Mouse (Mus musculus): ENCODE data around the gene Barhl2. TPM values are rescaled to one million over a fixed set of nuclear protein-coding genes. Genes with fewer than 3 reads are reported as not detected.

Gene Barhl2
- polyA plus RNA-seq, 2 experiments: 0.06 TPM; not detected in 1

DNA sequence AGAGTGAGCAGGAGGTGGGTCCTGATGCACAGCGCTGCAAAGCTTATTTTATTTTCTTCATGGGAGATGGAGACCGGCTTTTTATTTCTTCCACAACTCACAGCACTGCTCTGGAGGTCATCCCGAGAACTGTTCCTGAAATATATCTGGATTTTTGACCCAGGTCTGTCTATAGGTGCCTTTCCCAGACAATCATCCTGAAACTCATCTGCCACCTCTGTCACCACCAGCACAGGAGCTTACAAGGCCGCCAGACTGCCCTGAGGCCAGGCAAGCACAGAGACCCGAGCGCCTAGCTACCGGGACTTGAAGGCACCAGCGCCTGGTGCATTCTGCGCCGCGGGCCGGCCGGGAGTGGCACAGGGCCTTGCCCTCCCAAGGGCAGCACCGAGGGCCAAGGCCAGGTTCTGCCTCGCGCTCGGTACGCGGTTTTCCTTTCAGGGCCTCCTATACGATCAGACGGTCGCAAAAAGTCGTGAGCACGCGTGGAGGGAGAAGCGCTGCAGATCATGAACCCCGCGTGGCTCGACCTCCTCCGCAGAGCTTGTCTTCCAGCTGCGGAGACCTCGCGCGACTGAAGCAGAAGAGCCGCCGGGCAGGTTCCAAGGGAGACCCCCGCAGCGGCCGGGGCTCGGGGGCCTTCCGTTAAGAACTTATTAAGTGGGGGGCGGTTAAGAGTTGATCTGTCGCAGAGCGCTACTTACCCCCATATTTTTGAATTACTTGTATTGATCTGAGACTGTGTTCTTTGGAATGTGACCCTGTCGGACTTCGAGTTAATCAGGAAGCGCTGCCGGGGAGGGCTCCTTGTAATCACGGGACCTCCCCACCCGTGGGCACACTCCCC, 9.8 kb downstream of the Barhl2 start:
- ATAC-seq (ENCODE audit: low FRiP score, low read depth) (no peak), DNase-seq (ENCODE audit: low spot score) (no peak)
- no peak overlapping the region for H3K9ac ChIP-seq (ENCODE audit: low read depth, low read length, severe bottlenecking)
- H3K27ac ChIP-seq (replicated peaks; ENCODE audit: low read depth, low read length): no peak overlapping the region
- no peak for TF ChIP-seq POLR2A (IDR thresholded peaks at IDR 0.05; ENCODE audit: borderline replicate concordance, extremely low read depth, insufficient read depth, insufficient read length)
- WGBS: 4% methylated on average over 50 of the region's 50 CpGs
- no peak overlapping the region for H3K4me3 ChIP-seq (replicated peaks; ENCODE audit: low read length)
- H3K4me2 ChIP-seq (replicated peaks; ENCODE audit: low read depth, low read length, severe bottlenecking): no peak overlapping the region
- no peaks in the 10 kb centered on the region for H3K9me3 ChIP-seq (ENCODE audit: control insufficient read depth, low read length)
- H3K36me3 ChIP-seq (ENCODE audit: control insufficient read depth, insufficient read depth, low read length): no peaks in the 10 kb centered on the region
- 0 out of 2 replicates have a peak, but pooled peaks cover 1% of the 10 kb centered on the region for H3K4me1 ChIP-seq (ENCODE audit: control insufficient read depth, insufficient read depth, low read length)
- peaks cover 83% of the 10 kb centered on the region for H3K27me3 ChIP-seq (ENCODE audit: control insufficient read depth, insufficient read depth, low read length)

DNA sequence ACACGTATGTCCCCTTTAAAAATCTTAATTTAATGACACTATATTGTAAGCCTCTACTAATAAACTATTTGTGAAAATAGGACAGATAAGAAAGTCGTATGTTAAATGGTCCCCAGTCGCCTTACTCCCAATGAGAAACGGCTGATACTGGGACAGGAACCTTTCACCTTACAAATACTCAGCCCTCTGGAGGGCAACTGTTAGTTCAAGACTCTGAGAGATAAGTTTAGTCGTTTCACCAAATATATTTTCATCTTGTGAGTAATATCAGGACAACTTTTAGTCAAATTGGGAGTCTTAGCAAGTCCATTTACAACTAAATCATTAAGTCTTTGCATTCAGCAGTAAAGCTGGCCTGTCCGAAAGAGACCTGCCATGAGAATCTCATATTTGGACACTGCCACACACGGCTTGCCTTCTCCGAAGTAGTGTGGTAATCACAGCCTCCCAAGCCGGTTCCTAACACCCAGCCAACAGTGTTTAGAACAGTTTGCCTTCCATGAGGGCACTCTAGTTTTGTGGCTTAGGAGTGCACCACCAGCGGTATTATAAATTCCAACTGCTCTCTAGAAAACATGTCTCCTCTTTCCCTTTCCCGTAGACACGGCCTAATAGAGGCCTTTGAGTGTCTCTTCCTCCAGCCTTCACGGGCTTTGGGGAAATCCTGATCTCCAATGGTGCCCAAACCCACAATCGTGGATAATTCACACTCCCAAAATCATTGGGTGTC, 10.7 kb downstream of the Barhl2 start:
- ATAC-seq (ENCODE audit: low FRiP score, low read depth): no peak
- no peak overlapping the region for H3K9ac ChIP-seq (ENCODE audit: low read depth, low read length, severe bottlenecking)
- WGBS: 30% methylated on average over 14 of the region's 14 CpGs

DNA sequence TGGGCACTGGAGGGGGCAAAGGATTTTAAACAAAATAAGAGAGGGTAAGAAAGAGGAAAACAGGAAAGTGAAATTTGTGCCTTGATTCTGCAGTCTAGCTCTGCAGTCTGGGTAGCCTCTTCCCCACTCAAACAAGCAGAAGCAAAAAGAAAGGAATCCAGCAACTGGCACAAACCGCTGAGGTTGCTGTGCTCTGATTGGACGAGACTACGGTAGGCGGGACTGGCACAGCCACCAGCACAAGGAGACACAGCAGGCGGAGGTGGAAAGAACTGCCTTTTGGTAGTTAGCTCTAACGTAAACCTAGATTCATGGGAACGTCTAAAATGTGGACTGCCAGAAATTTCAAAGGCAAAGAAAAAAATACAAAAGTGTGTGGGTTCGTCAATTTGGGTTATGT, 11.4 kb downstream of the Barhl2 start:
- DNase-seq (ENCODE audit: low spot score): no peak
- Histone ChIP-seq H3K9ac (ENCODE audit: low read depth, low read length, severe bottlenecking) (no peak overlapping the region), H3K4me3 (replicated peaks; ENCODE audit: low read length) (no peak overlapping the region), H3K27ac (replicated peaks; ENCODE audit: low read depth, low read length) (no peak overlapping the region), H3K36me3 (ENCODE audit: control insufficient read depth, insufficient read depth, low read length) (no peaks in the 10 kb centered on the region), H3K4me2 (replicated peaks; ENCODE audit: low read depth, low read length, severe bottlenecking) (no peak overlapping the region), H3K4me1 (ENCODE audit: control insufficient read depth, insufficient read depth, low read length) (no peaks in the 10 kb centered on the region), H3K27me3 (ENCODE audit: control insufficient read depth, insufficient read depth, low read length) (peaks cover 70% of the 10 kb centered on the region), H3K9me3 (ENCODE audit: control insufficient read depth, low read length) (no peaks in the 10 kb centered on the region)
- no peak for ATAC-seq (ENCODE audit: low FRiP score, low read depth)
- 2% methylated on average over 8 of the region's 8 CpGs for WGBS
- TF ChIP-seq POLR2A (IDR thresholded peaks at IDR 0.05; ENCODE audit: borderline replicate concordance, extremely low read depth, insufficient read depth, insufficient read length): no peak

More for the DNA sequence above, 10.7 kb downstream of the Barhl2 start:
- H3K27me3 ChIP-seq (ENCODE audit: control insufficient read depth, insufficient read depth, low read length): peaks cover 77% of the 10 kb centered on the region
- no peak overlapping the region for H3K4me2 ChIP-seq (replicated peaks; ENCODE audit: low read depth, low read length, severe bottlenecking)
- no peak overlapping the region for H3K4me3 ChIP-seq (replicated peaks; ENCODE audit: low read length)
- H3K27ac ChIP-seq (replicated peaks; ENCODE audit: low read depth, low read length): no peak overlapping the region
- H3K9me3 ChIP-seq (ENCODE audit: control insufficient read depth, low read length): no peaks in the 10 kb centered on the region
- TF ChIP-seq POLR2A (IDR thresholded peaks at IDR 0.05; ENCODE audit: borderline replicate concordance, extremely low read depth, insufficient read depth, insufficient read length): no peak
- no peaks in the 10 kb centered on the region for H3K4me1 ChIP-seq (ENCODE audit: control insufficient read depth, insufficient read depth, low read length)
- no peak for DNase-seq (ENCODE audit: low spot score)
- no peaks in the 10 kb centered on the region for H3K36me3 ChIP-seq (ENCODE audit: control insufficient read depth, insufficient read depth, low read length)

DNA sequence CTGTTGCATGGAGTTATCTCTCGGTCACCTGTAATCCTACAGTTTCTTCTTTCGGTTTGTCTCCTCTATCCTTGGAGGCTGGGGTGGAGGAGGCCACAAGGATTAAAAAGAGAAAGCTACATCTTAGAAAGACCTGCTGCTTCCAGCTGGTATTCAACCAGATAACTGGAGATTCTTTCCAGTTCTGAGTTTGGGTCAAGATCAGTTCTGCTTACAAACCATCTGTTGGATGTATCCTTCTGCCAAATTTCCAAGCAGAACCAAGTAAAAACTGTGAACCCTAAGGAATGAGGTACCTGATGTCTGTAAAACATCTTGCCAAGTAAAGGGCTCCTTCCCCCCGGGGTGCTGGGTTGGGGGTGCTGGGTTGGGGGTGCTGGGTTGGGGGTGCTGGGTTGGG, 12.3 kb downstream of the Barhl2 start:
- no peaks in the 10 kb centered on the region for H3K4me1 ChIP-seq (ENCODE audit: control insufficient read depth, insufficient read depth, low read length)
- no peak for DNase-seq (ENCODE audit: low spot score)
- H3K9me3 ChIP-seq (ENCODE audit: control insufficient read depth, low read length): no peaks in the 10 kb centered on the region
- H3K27me3 ChIP-seq (ENCODE audit: control insufficient read depth, insufficient read depth, low read length): peaks cover 61% of the 10 kb centered on the region
- TF ChIP-seq POLR2A (IDR thresholded peaks at IDR 0.05; ENCODE audit: borderline replicate concordance, extremely low read depth, insufficient read depth, insufficient read length): no peak
- H3K4me3 ChIP-seq (replicated peaks; ENCODE audit: low read length): no peak overlapping the region
- WGBS: 76% methylated on average over 3 of the region's 3 CpGs
- no peak for ATAC-seq (ENCODE audit: low FRiP score, low read depth)
- H3K4me2 ChIP-seq (replicated peaks; ENCODE audit: low read depth, low read length, severe bottlenecking): no peak overlapping the region
- no peak overlapping the region for H3K27ac ChIP-seq (replicated peaks; ENCODE audit: low read depth, low read length)
- H3K9ac ChIP-seq (ENCODE audit: low read depth, low read length, severe bottlenecking): no peak overlapping the region
- H3K36me3 ChIP-seq (ENCODE audit: control insufficient read depth, insufficient read depth, low read length): no peaks in the 10 kb centered on the region

DNA sequence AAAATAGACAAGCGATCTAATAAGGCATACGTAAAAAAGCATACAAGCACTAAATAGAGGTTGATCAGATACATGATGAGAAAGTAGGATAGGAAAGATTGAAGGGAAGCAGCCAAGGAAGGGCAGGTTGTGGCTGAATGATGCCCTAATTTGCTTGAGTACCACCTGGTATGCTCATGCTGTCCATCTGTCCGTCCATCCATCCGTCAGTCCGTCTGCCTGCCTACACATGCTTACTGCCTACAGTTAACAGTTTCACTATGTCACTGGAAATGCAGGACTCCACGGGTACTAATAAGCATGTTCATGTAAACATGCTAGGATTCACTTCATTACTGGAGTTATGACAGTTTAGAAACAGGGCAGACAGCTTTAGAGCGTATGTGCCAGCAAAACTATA, 19.1 kb downstream of the Barhl2 start:
- H3K36me3 ChIP-seq (ENCODE audit: control insufficient read depth, insufficient read depth, low read length): no peaks in the 10 kb centered on the region
- WGBS: 89% methylated on average over 7 of the region's 7 CpGs
- no peaks in the 10 kb centered on the region for H3K4me1 ChIP-seq (ENCODE audit: control insufficient read depth, insufficient read depth, low read length)
- no peak overlapping the region for H3K4me2 ChIP-seq (replicated peaks; ENCODE audit: low read depth, low read length, severe bottlenecking)
- H3K27me3 ChIP-seq (ENCODE audit: control insufficient read depth, insufficient read depth, low read length): peaks cover 6% of the 10 kb centered on the region; the same call in 1 of the 2 replicates
- H3K9ac ChIP-seq (ENCODE audit: low read depth, low read length, severe bottlenecking): no peak overlapping the region
- ATAC-seq (ENCODE audit: low FRiP score, low read depth) (no peak), DNase-seq (ENCODE audit: low spot score) (no peak)
- no peaks in the 10 kb centered on the region for H3K9me3 ChIP-seq (ENCODE audit: control insufficient read depth, low read length)
- no peak overlapping the region for H3K27ac ChIP-seq (replicated peaks; ENCODE audit: low read depth, low read length)
- H3K4me3 ChIP-seq (replicated peaks; ENCODE audit: low read length): no peak overlapping the region
- no peak for TF ChIP-seq POLR2A (IDR thresholded peaks at IDR 0.05; ENCODE audit: borderline replicate concordance, extremely low read depth, insufficient read depth, insufficient read length)

All from limb, embryonic 14.5 days (tissue).